Mouse (Mus musculus) spleen, adult 2 months (tissue): ENCODE measurements around the gene Rab37. TPM values are rescaled to one million over a fixed set of nuclear protein-coding genes. Genes with fewer than 3 reads are reported as not detected.
A peak's percentile ranks its signal among the peaks of the same experiment; 100 is the strongest.

ENCODE experiments used
- DNase-seq, 2 experiments: peaks; one replicate each; pipeline versions ENCODE4 v3.0.0 to v3.0.0-alpha.2; 2012 to 2021; ENCODE audit warnings: low spot score in 2 of 2, low read depth in 1 of 2
- H3K27ac ChIP-seq: fragments of 200-500 bp; 2 replicates; pipeline ENCODE4 v1.5.1; 2012; ENCODE audit warnings: low read length, inconsistent platforms; ENCODE audit not compliant: insufficient read depth
- H3K27me3 ChIP-seq: fragments of 200-500 bp; 2 replicates; pipeline ENCODE4 v1.6.1; 2012; ENCODE audit warnings: mild to moderate bottlenecking, moderate library complexity, low read length, inconsistent platforms; ENCODE audit not compliant: control insufficient read depth, insufficient read depth
- H3K36me3 ChIP-seq: fragments of 200-500 bp; 2 replicates; pipeline ENCODE4 v1.6.1; 2012; ENCODE audit warnings: mild to moderate bottlenecking, low read length, inconsistent platforms; ENCODE audit not compliant: control insufficient read depth, insufficient read depth
- H3K4me1 ChIP-seq: fragments of 200-500 bp; 2 replicates; pipeline ENCODE4 v1.6.1; 2011; ENCODE audit warnings: inconsistent platforms; ENCODE audit not compliant: control insufficient read depth, insufficient read depth, insufficient read length
- H3K4me3 ChIP-seq: fragments of 200-500 bp; 2 replicates; pipeline ENCODE4 v1.5.1; 2011; ENCODE audit warnings: mild to moderate bottlenecking, inconsistent platforms; ENCODE audit not compliant: insufficient read depth, insufficient read length; ENCODE audit errors: extremely low read depth
- CTCF ChIP-seq: fragments of 200-500 bp; IDR thresholded peaks from 2 replicates; pipeline ENCODE4 v1.5.1; 2011; ENCODE audit warnings: mild to moderate bottlenecking, inconsistent platforms; ENCODE audit not compliant: insufficient read depth, insufficient read length, insufficient replicate concordance; ENCODE audit errors: extremely low read depth
- POLR2A ChIP-seq: fragments of 200-500 bp; IDR thresholded peaks from 2 replicates; pipeline ENCODE4 v1.6.1; 2011; ENCODE audit warnings: low read depth, low read length, inconsistent platforms
- WGBS: fragments of 180-500 bp; shearing (Covaris S2); methylation state at CpG from one replicate; pipeline ENCODE4 v1.1.7; 2018; 5-methylcytosine and 5-hydroxymethylcytosine counted together
- polyA plus RNA-seq: library from polyadenylated mRNA; depleted of rRNA; stranded (reverse); fragments of >200 nt; gene quantifications from 2 replicates; pipeline ENCODE4 v1.2.3, GENCODE M21; 2012

Rab37 gene
- polyA plus RNA-seq, 1 experiment: 7.8 TPM

GRCm38 (mm10) chr11:115084595-115084994, 6.6 kb upstream of the Rab37 start:
- Histone ChIP-seq H3K4me3 (no peak overlapping the region), H3K36me3 (no peaks in the 10 kb centered on the region), H3K27me3 (no peaks in the 10 kb centered on the region), H3K4me1 (no peaks in the 10 kb centered on the region), H3K27ac (no peak overlapping the region)
- DNase-seq: no peak
- TF ChIP-seq POLR2A: no peak
- no peak for TF ChIP-seq CTCF
- WGBS: 72% methylated on average over 12 of the region's 12 CpGs

GRCm38 (mm10) chr11:115085064-115085463, 6.2 kb upstream of the Rab37 start:
- Histone ChIP-seq H3K27me3 (no peaks in the 10 kb centered on the region), H3K4me1 (no peaks in the 10 kb centered on the region), H3K4me3 (no peak overlapping the region), H3K27ac (no peak overlapping the region), H3K36me3 (no peaks in the 10 kb centered on the region)
- TF ChIP-seq POLR2A: no peak
- TF ChIP-seq CTCF: no peak
- DNase-seq: no peak
- 89% methylated on average over 8 of the region's 8 CpGs for WGBS

GRCm38 (mm10) chr11:115086213-115086612, 5.0 kb upstream of the Rab37 start:
- no peak for DNase-seq
- no peaks in the 10 kb centered on the region for H3K4me1 ChIP-seq
- WGBS: 40% methylated on average over 7 of the region's 7 CpGs

GRCm38 (mm10) chr11:115089853-115090252, 1.4 kb upstream of the Rab37 start:
- H3K4me1 ChIP-seq: no peaks in the 10 kb centered on the region
- peaks cover 8% of the 10 kb centered on the region for H3K27me3 ChIP-seq
- H3K4me3 ChIP-seq: no peak overlapping the region
- peak; percentile 56; the same call in 1 of the 2 replicates for TF ChIP-seq CTCF
- no peak for TF ChIP-seq POLR2A
- 67% methylated on average over 6 of the region's 6 CpGs for WGBS
- no peak for DNase-seq
- no peaks in the 10 kb centered on the region for H3K36me3 ChIP-seq
- H3K27ac ChIP-seq: no peak overlapping the region

More at GRCm38 (mm10) chr11:115086213-115086612, 5.0 kb upstream of the Rab37 start:
- Histone ChIP-seq H3K4me3 (no peak overlapping the region), H3K36me3 (no peaks in the 10 kb centered on the region), H3K27me3 (peaks cover under 1% of the 10 kb centered on the region; the same call in 1 of the 2 replicates), H3K27ac (no peak overlapping the region)
- TF ChIP-seq POLR2A: no peak
- TF ChIP-seq CTCF: no peak

- no peak overlapping the region for H3K4me3 ChIP-seq
- H3K4me1 ChIP-seq: no peaks in the 10 kb centered on the region
- TF ChIP-seq POLR2A: no peak
- H3K36me3 ChIP-seq: no peaks in the 10 kb centered on the region
- H3K27me3 ChIP-seq: peaks cover 8% of the 10 kb centered on the region
- DNase-seq: no peak
- WGBS: 28% methylated on average over 4 of the region's 4 CpGs
- no peak overlapping the region for H3K27ac ChIP-seq
These were observed 909 bp downstream of the Rab37 start for GRCm38 (mm10) chr11:115092140-115092539.

- 74% methylated on average over 10 of the region's 10 CpGs for WGBS
- no peak overlapping the region for H3K27ac ChIP-seq
- DNase-seq: no peak
- TF ChIP-seq POLR2A: no peak
- TF ChIP-seq CTCF: no peak
- peaks cover 4% of the 10 kb centered on the region; the same call in 1 of the 2 replicates for H3K4me1 ChIP-seq
- no peaks in the 10 kb centered on the region for H3K36me3 ChIP-seq
- H3K4me3 ChIP-seq: no peak overlapping the region
- no peaks in the 10 kb centered on the region for H3K27me3 ChIP-seq
These were observed 7.1 kb downstream of the Rab37 start for GRCm38 (mm10) chr11:115098203-115098932.

- TF ChIP-seq CTCF (no peak), POLR2A (no peak)
These were observed 8.1 kb downstream of the Rab37 start for GRCm38 (mm10) chr11:115099241-115099840.

More at GRCm38 (mm10) chr11:115099241-115099840, 8.1 kb downstream of the Rab37 start:
- Histone ChIP-seq H3K27ac (no peak overlapping the region), H3K4me3 (no peak overlapping the region), H3K27me3 (no peaks in the 10 kb centered on the region), H3K36me3 (no peaks in the 10 kb centered on the region), H3K4me1 (peaks cover 4% of the 10 kb centered on the region; the same call in 1 of the 2 replicates)
- no peak for DNase-seq
- 57% methylated on average over 16 of the region's 16 CpGs for WGBS
